Mouse (Mus musculus): ENCODE data around the gene Ppcs.

GRCm38 (mm10) chr4:119421191-119421590 is 1.0 kb downstream of the Ppcs start:
- TF ChIP-seq GATA1 (IDR thresholded peaks at IDR 0.05; ENCODE audit: low read length), result no peak
- TF ChIP-seq TAL1 (IDR thresholded peaks at IDR 0.05; ENCODE audit: low read length), result no peak
